Mouse (Mus musculus) layer of hippocampus, adult 2 months (tissue): ENCODE measurements at regions not wholly inside any gene's neighbourhood (a gene's known extent, or its start where the extent isn't known, plus 50 kb on each side); places are given as distances from the start of the nearest gene placed in this dataset.

ENCODE experiments used
- DNase-seq, 2 experiments: peaks; one replicate each; pipeline ENCODE4 v3.0.0; 2022; ENCODE audit warnings: low spot score in 2 of 2
- H3K27ac ChIP-seq: fragments of 200-600 bp; 2 replicates; pipeline ENCODE4 v1.8.1; 2022
- H3K4me3 ChIP-seq: fragments of 200-600 bp; 2 replicates; pipeline ENCODE4 v1.8.1; 2022; ENCODE audit warnings: mild to moderate bottlenecking
- CTCF ChIP-seq: fragments of 200-600 bp; conservative IDR thresholded peaks from 2 replicates; pipeline ENCODE4 v1.8.1; 2022; ENCODE audit warnings: antibody characterized with exemption, mild to moderate bottlenecking, moderate library complexity

GRCm38 (mm10) chr16:30887536-30887935 is 193.7 kb downstream of the Xxylt1 start:
- no peak for DNase-seq
- Histone ChIP-seq H3K27ac (no peak overlapping the region), H3K4me3 (no peak overlapping the region)
- TF ChIP-seq CTCF: no peak

GRCm38 (mm10) chr16:30888556-30889323 is 192.5 kb downstream of the Xxylt1 start:
- no peak overlapping the region for H3K4me3 ChIP-seq
- no peak for DNase-seq
- TF ChIP-seq CTCF: 0 out of 2 replicates have a peak, but pooled peaks have one; percentile 12
- no peak overlapping the region for H3K27ac ChIP-seq

- no peak for DNase-seq
- no peak overlapping the region for H3K4me3 ChIP-seq
- no peak overlapping the region for H3K27ac ChIP-seq
- no peak for TF ChIP-seq CTCF
Measured at GRCm38 (mm10) chr16:30892606-30893005, 188.6 kb downstream of the Xxylt1 start.

- Histone ChIP-seq H3K4me3 (no peak overlapping the region), H3K27ac (no peak overlapping the region)
- no peak for TF ChIP-seq CTCF
- no peak for DNase-seq
Measured at GRCm38 (mm10) chr16:30894086-30894485, 187.1 kb downstream of the Xxylt1 start.

GRCm38 (mm10) chr16:30895021-30895420 is 186.2 kb downstream of the Xxylt1 start:
- DNase-seq: no peak
- no peak overlapping the region for H3K27ac ChIP-seq
- H3K4me3 ChIP-seq: no peak overlapping the region
- TF ChIP-seq CTCF: no peak

- no peak for TF ChIP-seq CTCF
- Histone ChIP-seq H3K27ac (no peak overlapping the region), H3K4me3 (no peak overlapping the region)
- no peak for DNase-seq
Measured at GRCm38 (mm10) chr16:30897371-30897770, 183.9 kb downstream of the Xxylt1 start.

- Histone ChIP-seq H3K27ac (no peak overlapping the region), H3K4me3 (no peak overlapping the region)
- TF ChIP-seq CTCF: no peak
- no peak for DNase-seq
Measured at GRCm38 (mm10) chr16:30900121-30900520, 181.1 kb downstream of the Xxylt1 start.

GRCm38 (mm10) chr16:30901309-30901708 is 179.9 kb downstream of the Xxylt1 start:
- no peak for DNase-seq
- Histone ChIP-seq H3K4me3 (no peak overlapping the region), H3K27ac (no peak overlapping the region)
- no peak for TF ChIP-seq CTCF
